Mouse (Mus musculus) lung, embryonic 14.5 days (tissue): ENCODE results near the gene Rnf126. TPM values are rescaled to one million over a fixed set of nuclear protein-coding genes. Genes with fewer than 3 reads are reported as not detected.

Source experiments
- ATAC-seq: fragments of 200-750 bp; cut with Nextera tagmentation; 2 replicates; pipeline ENCODE4 v1.8.0; 2017; ENCODE audit warnings: mild to moderate bottlenecking, moderate TSS enrichment, moderate library complexity; ENCODE audit not compliant: insufficient read depth
- DNase-seq: peaks from one replicate; pipeline ENCODE4 v3.0.0-alpha.2; 2015
- H3K27ac ChIP-seq: fragments of 300-500 bp; sonication (generic); 2 replicates; pipeline ENCODE4 v1.5.1; 2014; ENCODE audit warnings: low read depth, mild to moderate bottlenecking, moderate library complexity
- H3K27me3 ChIP-seq: fragments of 300-500 bp; sonication (generic); 2 replicates; pipeline ENCODE4 v1.6.1; 2014; ENCODE audit warnings: low read length, control low read depth; ENCODE audit not compliant: insufficient read depth
- H3K36me3 ChIP-seq: fragments of 300-500 bp; sonication (generic); 2 replicates; pipeline ENCODE4 v1.6.1; 2014; ENCODE audit warnings: control low read depth; ENCODE audit not compliant: insufficient read depth
- H3K4me1 ChIP-seq: fragments of 300-500 bp; sonication (generic); 2 replicates; pipeline ENCODE4 v1.6.1; 2014; ENCODE audit warnings: antibody characterized with exemption, control low read depth; ENCODE audit not compliant: insufficient read depth
- H3K4me2 ChIP-seq: fragments of 300-500 bp; sonication (generic); 2 replicates; pipeline ENCODE4 v1.6.1; 2014; ENCODE audit warnings: mild to moderate bottlenecking
- H3K4me3 ChIP-seq: fragments of 300-500 bp; sonication (generic); 2 replicates; pipeline ENCODE4 v1.5.1; 2014; ENCODE audit warnings: low read depth, low read length
- H3K9ac ChIP-seq: fragments of 300-500 bp; sonication (generic); 2 replicates; pipeline ENCODE4 v1.6.1; 2014
- H3K9me3 ChIP-seq: fragments of 300-500 bp; sonication (generic); 2 replicates; pipeline ENCODE4 v1.6.1; 2016; ENCODE audit warnings: low read depth, low read length, control low read depth
- CTCF ChIP-seq: IDR thresholded peaks from 2 replicates; pipeline ENCODE4 v1.5.1; 2016; ENCODE audit warnings: antibody characterized with exemption, low read depth
- WGBS: fragments of 180-500 bp; shearing (Covaris S2); extraction: QIAGEN DNeasy Blood & Tissue Kit; methylation state at CpG from one replicate; pipeline ENCODE4 v1.1.7; 2014; 5-methylcytosine and 5-hydroxymethylcytosine counted together
- polyA plus RNA-seq: library from polyadenylated mRNA; unstranded; fragments of >200 nt; fragmentation: Nextera tagmentation; extraction: Ambion mirVana; gene quantifications from 2 replicates; pipeline ENCODE4 v1.2.1, GENCODE M21; 2014

The Rnf126 gene
- polyA plus RNA-seq, 1 experiment from 2014 or later, result 123 TPM

DNA sequence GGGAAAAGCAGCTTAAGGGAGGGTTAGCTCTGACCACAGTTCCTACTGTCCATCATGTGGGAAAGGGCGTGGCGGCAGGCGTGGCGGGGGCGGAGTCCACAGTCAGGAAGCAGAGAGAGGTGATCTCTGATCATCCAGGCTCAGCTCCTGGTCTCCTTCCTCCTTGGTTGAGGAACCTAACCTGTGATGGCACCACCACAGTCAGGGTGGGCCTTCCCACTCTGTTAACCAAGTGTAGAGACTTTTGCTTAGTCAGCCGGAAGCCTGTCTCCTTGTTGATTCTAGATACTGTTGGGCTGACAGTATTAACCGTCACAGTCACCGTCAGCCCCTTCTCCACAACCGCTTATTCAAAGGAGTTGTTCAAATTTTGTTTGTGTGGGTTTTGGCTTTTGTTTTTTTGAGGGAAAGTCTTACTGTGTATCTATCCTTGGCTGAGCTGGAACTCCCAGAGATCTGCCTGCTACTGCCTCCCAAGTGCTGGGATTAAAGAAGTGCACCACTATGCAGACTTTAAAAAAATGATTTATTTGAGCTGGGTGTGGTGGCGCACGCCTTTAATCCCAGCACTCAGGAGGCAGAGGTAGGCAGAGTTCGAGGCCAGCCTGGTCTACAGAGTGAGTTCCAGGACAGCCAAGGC lies 31.7 kb upstream of the Rnf126 start:
- Histone ChIP-seq H3K4me3 (no peak overlapping the region), H3K4me1 (peaks cover 20% of the 10 kb centered on the region), H3K4me2 (no peak overlapping the region), H3K9ac (no peak overlapping the region), H3K36me3 (no peaks in the 10 kb centered on the region), H3K27me3 (no peaks in the 10 kb centered on the region), H3K9me3 (no peaks in the 10 kb centered on the region), H3K27ac (no peak overlapping the region)
- no peak for DNase-seq
- no peak for TF ChIP-seq CTCF
- no peak for ATAC-seq
- 85% methylated on average over 12 of the region's 12 CpGs for WGBS

DNA sequence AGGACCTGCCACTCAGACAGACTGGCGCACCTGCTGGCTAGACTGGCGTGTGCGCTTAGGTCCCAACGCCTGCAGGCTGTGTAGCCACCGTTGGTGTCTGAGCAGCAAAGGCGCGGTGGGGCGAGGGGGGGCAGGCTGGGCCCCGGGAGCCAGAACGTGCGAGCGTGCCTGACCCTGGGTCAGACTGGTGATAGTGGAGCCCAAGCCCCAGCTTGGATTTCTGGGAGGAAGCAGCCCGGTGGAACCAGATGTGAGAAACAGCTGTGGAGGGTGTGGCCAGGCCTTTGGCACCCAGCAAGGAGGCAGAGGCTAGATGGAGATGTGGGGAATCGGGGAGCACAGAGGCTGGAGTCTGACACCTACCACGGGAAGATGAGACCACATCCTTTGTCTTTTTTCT lies 30.6 kb upstream of the Rnf126 start:
- 43% methylated on average over 15 of the region's 15 CpGs for WGBS
- Histone ChIP-seq H3K27me3 (no peaks in the 10 kb centered on the region), H3K9me3 (no peaks in the 10 kb centered on the region), H3K4me3 (no peak overlapping the region), H3K36me3 (no peaks in the 10 kb centered on the region), H3K4me1 (peaks cover 11% of the 10 kb centered on the region), H3K9ac (no peak overlapping the region), H3K27ac (no peak overlapping the region), H3K4me2 (no peak overlapping the region)
- ATAC-seq (no peak), DNase-seq (no peak)
- TF ChIP-seq CTCF, result no peak

DNA sequence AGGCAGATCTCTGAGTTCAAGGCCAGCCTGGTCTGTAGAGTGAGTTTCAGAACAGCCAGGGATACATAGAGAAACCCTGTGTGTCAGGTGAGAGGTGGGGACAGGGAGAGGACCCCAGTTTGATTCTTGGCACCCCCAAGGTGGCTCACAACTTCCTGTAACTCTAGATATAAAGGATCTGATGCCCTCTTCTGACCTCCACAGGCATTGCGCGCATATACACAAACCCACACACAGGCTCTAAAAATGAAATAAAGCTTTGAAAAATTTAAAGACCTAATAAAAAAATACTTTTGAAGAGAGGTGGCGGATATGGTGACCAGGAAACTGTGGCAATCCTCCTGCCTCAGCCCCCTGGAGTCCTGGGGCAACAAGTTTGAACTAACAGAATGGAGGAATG lies 29.2 kb upstream of the Rnf126 start:
- no peak for TF ChIP-seq CTCF
- H3K4me2 ChIP-seq, result no peak overlapping the region
- no peaks in the 10 kb centered on the region for H3K36me3 ChIP-seq
- WGBS, result 97% methylated on average over 3 of the region's 3 CpGs
- H3K27ac ChIP-seq, result no peak overlapping the region
- no peaks in the 10 kb centered on the region for H3K27me3 ChIP-seq
- H3K4me3 ChIP-seq, result no peak overlapping the region
- H3K4me1 ChIP-seq, result peaks cover 7% of the 10 kb centered on the region
- ATAC-seq, result no peak
- no peak overlapping the region for H3K9ac ChIP-seq
- DNase-seq, result no peak
- no peaks in the 10 kb centered on the region for H3K9me3 ChIP-seq

DNA sequence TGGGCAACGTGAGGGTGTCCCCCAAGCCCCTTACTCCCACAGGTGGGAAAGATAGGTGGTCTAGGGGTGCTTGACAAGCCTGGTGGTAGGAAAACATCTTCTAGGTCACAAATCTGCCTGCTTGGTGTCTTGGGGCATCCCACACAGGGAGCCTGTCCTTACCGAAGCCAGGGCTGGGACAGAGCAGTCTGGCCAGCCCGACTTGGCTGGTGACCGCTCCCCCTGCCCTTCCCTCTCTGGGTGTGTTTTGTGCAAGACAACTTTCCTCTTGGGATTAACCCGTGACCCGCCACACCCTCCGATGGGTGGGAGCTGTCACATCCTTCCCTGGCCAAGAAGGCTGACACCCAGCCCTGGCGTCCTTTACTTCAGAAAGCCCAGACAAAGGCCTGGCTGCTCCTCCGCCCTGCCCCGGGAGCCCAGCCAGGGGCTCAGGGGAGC lies 27.8 kb upstream of the Rnf126 start:
- H3K36me3 ChIP-seq, result no peaks in the 10 kb centered on the region
- peak overlapping the region; percentile 80; the same call in 1 of the 2 replicates for H3K27ac ChIP-seq
- H3K9ac ChIP-seq, result peak overlapping the region; percentile 88
- H3K9me3 ChIP-seq, result no peaks in the 10 kb centered on the region
- TF ChIP-seq CTCF, result no peak
- H3K27me3 ChIP-seq, result no peaks in the 10 kb centered on the region
- ATAC-seq, result peak; percentile 56; the same call in 1 of the 2 replicates
- WGBS, result 9% methylated on average over 10 of the region's 10 CpGs
- peak; percentile 52 for DNase-seq
- H3K4me2 ChIP-seq, result peak overlapping the region; percentile 95
- H3K4me3 ChIP-seq, result peak overlapping the region; percentile 92
- peaks cover 7% of the 10 kb centered on the region for H3K4me1 ChIP-seq

DNA sequence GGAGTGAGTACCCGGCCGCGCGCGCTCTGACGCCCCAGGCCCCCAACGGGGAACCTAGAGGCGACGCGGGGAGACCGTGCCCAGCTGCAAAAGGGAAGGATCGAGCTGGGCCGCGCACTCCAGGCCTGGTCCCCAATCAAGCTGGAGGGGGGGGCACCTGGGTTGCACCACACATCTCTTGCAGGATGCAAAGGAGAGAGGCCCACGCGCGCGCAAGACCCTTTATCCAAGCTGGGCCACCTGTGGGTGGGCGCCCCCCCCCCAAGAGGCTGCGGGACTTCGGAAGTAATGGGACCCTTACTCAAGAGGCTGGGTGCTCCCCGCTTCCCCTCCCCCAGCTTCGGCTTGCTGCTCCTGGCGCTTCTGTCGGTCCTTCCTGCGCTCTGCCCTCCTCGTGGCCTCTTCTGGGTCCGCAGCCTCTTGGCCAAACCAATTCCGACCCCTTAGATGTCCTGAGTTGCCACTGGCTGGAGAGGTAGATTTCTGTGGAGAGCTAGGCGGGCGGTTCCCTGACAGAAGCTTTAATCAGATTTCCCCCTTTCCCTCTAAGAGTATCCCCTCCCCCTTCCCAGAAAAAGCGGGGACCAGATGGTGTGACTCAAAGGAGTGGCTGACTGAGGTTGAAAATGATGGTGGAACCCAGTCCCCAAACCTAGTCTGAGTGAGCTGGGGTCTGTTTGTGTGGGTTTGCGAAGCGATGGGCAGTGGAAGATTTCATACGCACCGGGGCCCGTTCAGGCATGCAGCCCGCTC lies 27.2 kb upstream of the Rnf126 start:
- H3K9me3 ChIP-seq, result no peaks in the 10 kb centered on the region
- peak overlapping the region; percentile 95 for H3K4me2 ChIP-seq
- H3K9ac ChIP-seq, result peak overlapping the region; percentile 88
- peak overlapping the region; percentile 80; the same call in 1 of the 2 replicates for H3K27ac ChIP-seq
- DNase-seq, result peak; percentile 64
- no peak; the same call in 1 of the 2 replicates for TF ChIP-seq CTCF
- H3K36me3 ChIP-seq, result no peaks in the 10 kb centered on the region
- H3K4me3 ChIP-seq, result peak overlapping the region; percentile 92
- no peaks in the 10 kb centered on the region for H3K27me3 ChIP-seq
- peak; percentile 60 for ATAC-seq
- peaks cover 7% of the 10 kb centered on the region for H3K4me1 ChIP-seq
- 1% methylated on average over 38 of the region's 38 CpGs for WGBS

DNA sequence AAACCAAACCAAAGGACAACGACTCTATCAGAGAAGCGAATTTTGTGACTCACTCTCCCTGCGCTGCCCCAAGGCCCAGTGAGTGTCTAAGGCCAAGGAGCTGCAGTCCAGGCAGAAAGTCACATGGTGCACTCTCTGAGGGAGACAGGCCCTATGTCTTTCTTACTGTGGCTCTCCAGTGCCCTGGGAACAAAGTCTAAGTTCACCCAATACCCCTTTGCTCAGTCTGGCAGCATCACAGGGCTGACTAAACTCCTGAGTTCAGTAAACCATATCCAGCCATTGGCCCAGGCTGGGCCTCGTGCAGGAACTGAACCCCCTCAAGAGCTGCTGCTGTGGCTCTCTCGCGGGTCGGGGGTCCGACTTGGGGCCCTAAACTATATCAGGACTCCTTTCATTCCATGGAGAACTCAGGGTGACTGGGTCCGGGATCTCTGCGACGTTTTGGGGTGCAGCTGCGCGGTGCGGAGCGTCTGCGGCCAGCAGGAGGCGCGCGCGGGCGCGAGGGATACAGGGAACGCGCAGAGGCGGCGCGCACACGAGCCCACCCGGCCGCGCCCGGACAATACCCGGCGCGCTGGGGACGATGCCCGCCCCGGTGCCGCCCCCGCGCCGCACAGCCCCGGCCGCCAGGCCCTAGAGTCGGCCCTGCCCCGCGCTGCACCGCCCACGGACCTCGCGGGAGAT lies 26.4 kb upstream of the Rnf126 start, which contains the start of gene Palm:
Palm (plus strand) TSS at position 522 of the 687 bp plus-strand sequence.
- H3K9ac ChIP-seq, result peak within 1 kb of the TSS; percentile 88
- WGBS, result 6% methylated on average over 48 of the region's 51 CpGs
- no peaks in the 10 kb centered on the region for H3K9me3 ChIP-seq
- DNase-seq, result peak; percentile 91
- H3K4me1 ChIP-seq, result peaks cover 7% of the 10 kb centered on the region
- H3K27me3 ChIP-seq, result no peaks in the 10 kb centered on the region
- ATAC-seq, result peak; percentile 64
- TF ChIP-seq CTCF, result peak; percentile 74
- peak within 1 kb of the TSS; percentile 95 for H3K4me2 ChIP-seq
- no peaks in the 10 kb centered on the region for H3K36me3 ChIP-seq
- H3K4me3 ChIP-seq, result peak within 1 kb of the TSS; percentile 92
- peak within 1 kb of the TSS; percentile 80; the same call in 1 of the 2 replicates for H3K27ac ChIP-seq
